Mouse (Mus musculus) embryonic facial prominence, embryonic 11.5 days (tissue): ENCODE measurements around the gene Gls2. TPM values are rescaled to one million over a fixed set of nuclear protein-coding genes. Genes with fewer than 3 reads are reported as not detected.
A peak's percentile ranks its signal among the peaks of the same experiment; 100 is the strongest.
"Not testable (repeated sequence)": the region's sequence is repeated elsewhere in the genome, so short reads cannot be mapped to it uniquely, and the experiment has no call there.

Experiments
- ATAC-seq: fragments of 200-750 bp; cut with Nextera tagmentation; replicated peaks from 2 replicates; pipeline ENCODE4 v1.8.0; 2017; ENCODE audit warnings: low read depth; ENCODE audit not compliant: insufficient number of reproducible peaks, low FRiP score, low TSS enrichment
- DNase-seq: peaks from one replicate; pipeline ENCODE4 v3.0.0-alpha.2; 2015; ENCODE audit warnings: low spot score
- H3K27ac ChIP-seq: fragments of 300-500 bp; sonication (generic); replicated peaks from 2 replicates; pipeline ENCODE4 v1.5.1; 2014; ENCODE audit warnings: mild to moderate bottlenecking, low read depth, low read length, control low read depth
- H3K27me3 ChIP-seq: fragments of 300-500 bp; sonication (generic); 2 replicates; pipeline ENCODE4 v1.6.1; 2014; ENCODE audit warnings: mild to moderate bottlenecking, low read length, moderate library complexity, mixed read lengths; ENCODE audit not compliant: control insufficient read depth, insufficient read depth
- H3K36me3 ChIP-seq: fragments of 300-500 bp; sonication (generic); replicated peaks from 2 replicates; pipeline ENCODE4 v1.6.1; 2014; ENCODE audit warnings: low read depth, mild to moderate bottlenecking, low read length, moderate library complexity, mixed read lengths; ENCODE audit not compliant: control insufficient read depth, insufficient read depth
- H3K4me1 ChIP-seq: fragments of 300-500 bp; sonication (generic); 2 replicates; pipeline ENCODE4 v1.6.1; 2014; ENCODE audit warnings: low read length, mixed read lengths; ENCODE audit not compliant: control insufficient read depth, insufficient read depth
- H3K4me2 ChIP-seq: fragments of 300-500 bp; sonication (generic); 2 replicates; pipeline ENCODE4 v1.6.1; 2014; ENCODE audit warnings: low read depth, mild to moderate bottlenecking, control low read depth, low read length, moderate library complexity
- H3K4me3 ChIP-seq: fragments of 300-500 bp; sonication (generic); 2 replicates; pipeline ENCODE4 v1.5.1; 2014; ENCODE audit warnings: low read depth, low read length, control low read depth
- H3K9ac ChIP-seq: fragments of 300-500 bp; sonication (generic); replicated peaks from 2 replicates; pipeline ENCODE4 v1.6.1; 2014; ENCODE audit warnings: mild to moderate bottlenecking, control low read depth, low read length
- H3K9me3 ChIP-seq: fragments of 300-500 bp; sonication (generic); replicated peaks from 2 replicates; pipeline ENCODE4 v1.6.1; 2016; ENCODE audit warnings: mild to moderate bottlenecking, low read length, inconsistent platforms, mixed read lengths; ENCODE audit not compliant: control insufficient read depth
- WGBS: fragments of 180-500 bp; shearing (Covaris S2); extraction: QIAGEN DNeasy Blood & Tissue Kit; methylation state at CpG from one replicate; pipeline ENCODE4 v1.1.7; 2014; 5-methylcytosine and 5-hydroxymethylcytosine counted together
- polyA plus RNA-seq: library from polyadenylated mRNA; unstranded; fragments of >200 nt; fragmentation: Nextera tagmentation; extraction: Ambion mirVana; gene quantifications from 2 replicates; pipeline ENCODE4 v1.2.1, GENCODE M21; 2014

The Gls2 gene
- polyA plus RNA-seq = 0.76 and 1.2 TPM in 2 replicates

DNA sequence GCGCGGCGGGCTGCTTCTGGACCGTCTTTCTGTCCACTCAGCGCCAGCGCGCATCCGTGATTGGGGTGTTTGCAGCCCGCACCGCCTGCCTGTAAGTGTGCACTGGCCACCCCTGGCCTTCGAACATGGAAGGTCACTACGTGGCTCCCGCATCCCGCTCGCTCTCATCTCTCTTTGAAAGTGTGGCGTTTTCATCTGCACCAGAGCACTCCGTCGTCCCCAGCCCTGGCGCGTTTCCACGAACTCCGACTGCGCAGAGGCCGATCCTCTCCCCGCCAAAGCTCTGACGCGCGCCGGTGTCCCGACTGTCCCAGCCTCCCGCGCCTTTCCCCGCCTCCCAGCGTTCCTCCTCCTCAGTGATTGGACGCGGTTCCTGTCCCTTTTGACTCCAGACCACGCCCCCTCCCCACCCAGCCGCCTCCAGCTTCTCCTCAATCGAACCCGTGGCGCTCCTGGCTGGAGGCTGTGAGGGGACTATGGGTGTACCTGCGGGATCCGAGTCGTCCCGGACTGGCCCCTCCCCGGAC is at the start of gene Gls2:
Gls2 (plus strand) TSS at position 434 of the 527 bp plus-strand sequence.
- under 1% methylated on average over 46 of the region's 46 CpGs for WGBS

DNA sequence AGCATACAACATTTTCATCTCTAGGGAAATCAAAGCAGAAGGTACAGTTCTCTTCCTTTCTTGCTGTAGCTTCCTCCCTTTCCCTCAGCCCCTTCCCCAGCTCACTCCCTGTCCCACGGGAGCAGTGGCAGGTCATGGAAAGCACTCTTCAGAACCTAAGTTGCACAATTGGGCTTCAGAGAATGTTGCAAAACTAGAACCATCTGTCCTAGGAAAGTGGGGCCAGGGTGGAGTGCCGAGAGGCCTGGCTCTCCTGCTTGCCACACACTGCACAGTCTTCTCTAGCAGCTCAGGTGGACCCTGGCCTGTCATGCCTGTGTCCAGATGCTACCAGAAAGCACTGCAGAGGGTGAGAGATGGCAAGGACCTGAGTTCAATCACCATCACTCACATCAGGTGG is 49.3 kb upstream of the Gls2 start:
- Histone ChIP-seq H3K27ac (no peak overlapping the region), H3K4me3 (no peak overlapping the region), H3K27me3 (no peaks in the 10 kb centered on the region), H3K4me1 (peaks cover 4% of the 10 kb centered on the region; the same call in 1 of the 2 replicates), H3K9ac (no peak overlapping the region), H3K36me3 (no peaks in the 10 kb centered on the region; the same call in 1 of the 2 replicates), H3K9me3 (no peaks in the 10 kb centered on the region), H3K4me2 (no peak overlapping the region)
- 67% methylated on average over 2 of the region's 2 CpGs for WGBS
- ATAC-seq (no peak), DNase-seq (no peak)

More for the DNA sequence above, at the start of gene Gls2:
- H3K27me3 ChIP-seq = peaks cover 13% of the 10 kb centered on the region
- H3K9ac ChIP-seq = peak within 1 kb of the TSS; percentile 63
- H3K4me3 ChIP-seq = peak within 1 kb of the TSS; percentile 66
- no peak within 1 kb of the TSS for H3K27ac ChIP-seq
- ATAC-seq (peak; percentile 96), DNase-seq (peak; percentile 98)
- no peaks in the 10 kb centered on the region for H3K4me1 ChIP-seq
- no peaks in the 10 kb centered on the region for H3K36me3 ChIP-seq
- H3K4me2 ChIP-seq = peak within 1 kb of the TSS; percentile 98
- H3K9me3 ChIP-seq = no peaks in the 10 kb centered on the region

DNA sequence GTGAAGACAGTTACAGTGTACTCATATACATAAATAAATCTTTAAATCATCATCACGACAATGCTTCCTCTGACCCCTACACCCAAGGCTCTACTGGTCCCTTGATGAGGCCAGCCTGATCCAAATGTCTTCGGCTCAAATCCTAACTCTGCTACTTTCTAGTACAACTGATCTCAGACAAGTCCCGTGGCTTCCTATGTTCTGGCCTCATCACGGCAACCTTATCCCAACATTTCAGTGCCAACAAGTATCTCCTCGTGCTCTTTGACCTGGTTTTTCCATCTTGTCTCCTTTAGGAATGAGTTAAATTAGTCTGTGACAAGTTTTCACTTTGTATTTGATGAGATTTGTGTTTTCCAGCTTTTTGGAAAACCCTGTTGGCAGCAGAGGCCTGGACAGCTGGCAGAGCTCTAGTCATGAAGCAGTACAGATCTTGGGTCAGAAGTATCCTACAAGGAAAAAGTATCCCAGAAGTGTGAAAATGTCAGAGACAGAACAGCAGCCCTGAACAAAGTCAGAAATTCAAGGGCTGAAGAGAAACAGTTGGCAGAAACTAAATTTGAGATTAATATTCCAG is 45.4 kb upstream of the Gls2 start:
- H3K9ac ChIP-seq = no peak overlapping the region
- H3K27me3 ChIP-seq = no peaks in the 10 kb centered on the region
- no peaks in the 10 kb centered on the region for H3K36me3 ChIP-seq
- H3K4me3 ChIP-seq = no peak overlapping the region
- H3K27ac ChIP-seq = peak overlapping the region; percentile 44; the same call in 1 of the 2 replicates
- H3K4me1 ChIP-seq = peaks cover 4% of the 10 kb centered on the region; the same call in 1 of the 2 replicates
- no peak for DNase-seq
- H3K4me2 ChIP-seq = no peak overlapping the region
- no peak for ATAC-seq
- H3K9me3 ChIP-seq = no peaks in the 10 kb centered on the region
- WGBS = 87% methylated on average over 5 of the region's 5 CpGs

DNA sequence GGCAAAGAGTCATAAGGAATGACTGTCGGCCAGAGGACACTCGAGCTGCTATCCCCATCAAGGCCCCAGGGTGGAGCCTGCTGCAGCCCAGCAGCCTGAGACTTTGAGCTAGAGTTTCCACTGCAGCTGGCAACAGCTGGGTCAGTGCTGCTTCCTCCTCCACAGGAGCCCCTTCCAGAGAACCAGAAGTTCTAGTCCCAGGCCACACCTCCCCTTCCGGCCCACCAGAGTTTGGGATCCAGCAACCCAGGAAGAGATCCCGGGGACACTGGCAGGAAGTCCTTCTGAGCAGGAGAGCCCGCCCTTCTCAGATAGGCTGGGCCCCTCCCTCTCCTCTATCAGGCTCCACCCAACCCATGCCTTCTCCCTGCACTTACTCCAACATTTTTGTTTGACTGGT is 44.7 kb upstream of the Gls2 start:
- H3K4me3 ChIP-seq = no peak overlapping the region
- peak overlapping the region; percentile 22; the same call in 1 of the 2 replicates for H3K4me2 ChIP-seq
- H3K36me3 ChIP-seq = no peaks in the 10 kb centered on the region
- peak; percentile 90 for ATAC-seq
- peak overlapping the region; percentile 44; the same call in 1 of the 2 replicates for H3K27ac ChIP-seq
- 0 out of 2 replicates have a peak overlapping the region, but pooled peaks have one; percentile 23 for H3K9ac ChIP-seq
- peaks cover 4% of the 10 kb centered on the region; the same call in 1 of the 2 replicates for H3K4me1 ChIP-seq
- H3K9me3 ChIP-seq = no peaks in the 10 kb centered on the region
- H3K27me3 ChIP-seq = no peaks in the 10 kb centered on the region
- peak; percentile 79 for DNase-seq
- 0% methylated on average over 5 of the region's 5 CpGs for WGBS

DNA sequence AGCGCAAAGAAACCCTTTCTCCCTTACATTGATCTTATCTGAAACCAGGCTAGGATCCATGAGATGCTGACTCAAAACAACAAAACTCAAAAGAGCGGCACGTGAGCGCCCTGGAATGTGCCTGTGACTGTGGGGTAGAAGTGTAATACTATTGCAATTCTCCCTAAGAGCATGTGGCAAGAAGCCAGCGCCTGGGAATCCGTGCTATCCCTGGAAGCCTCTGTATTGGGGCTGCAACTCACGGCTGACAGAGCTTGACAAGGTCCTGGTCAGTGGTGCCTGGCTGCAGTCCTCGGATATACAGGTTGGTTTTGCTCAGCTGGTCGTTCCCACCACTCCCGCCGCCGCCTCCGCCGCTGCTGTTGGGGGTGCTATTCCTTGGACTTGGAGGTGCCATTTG is 43.3 kb upstream of the Gls2 start:
- ATAC-seq = no peak
- H3K4me1 ChIP-seq = peaks cover 4% of the 10 kb centered on the region; the same call in 1 of the 2 replicates
- H3K4me3 ChIP-seq = no peak overlapping the region
- DNase-seq = no peak
- H3K4me2 ChIP-seq = no peak overlapping the region
- no peaks in the 10 kb centered on the region for H3K27me3 ChIP-seq
- WGBS = 80% methylated on average over 14 of the region's 14 CpGs
- H3K36me3 ChIP-seq = no peaks in the 10 kb centered on the region
- no peak overlapping the region for H3K9ac ChIP-seq
- H3K27ac ChIP-seq = no peak overlapping the region
- H3K9me3 ChIP-seq = no peaks in the 10 kb centered on the region

DNA sequence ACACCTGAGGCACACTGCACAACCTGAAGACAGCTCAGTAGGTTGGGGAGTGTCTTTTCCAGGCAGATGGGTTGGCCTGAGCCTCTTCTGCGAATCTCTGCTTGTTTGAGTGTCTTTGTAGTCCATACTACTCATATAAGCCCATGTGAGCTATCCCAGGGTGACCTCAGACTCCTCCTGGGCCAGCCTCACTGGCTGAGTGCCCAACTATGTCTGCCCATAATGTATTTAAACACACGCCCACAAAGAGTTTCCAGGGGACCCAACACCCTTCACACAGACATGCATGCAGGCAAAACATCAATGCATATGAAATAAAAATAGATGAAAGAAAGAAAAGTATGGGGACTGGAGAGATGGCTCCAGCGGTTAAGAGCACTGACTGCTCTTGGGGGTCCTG is 40.3 kb upstream of the Gls2 start:
- WGBS = 89% methylated on average over 3 of the region's 3 CpGs
- no peak overlapping the region for H3K4me3 ChIP-seq
- H3K27ac ChIP-seq = no peak overlapping the region
- no peak overlapping the region for H3K4me2 ChIP-seq
- ATAC-seq (no peak), DNase-seq (no peak)
- no peaks in the 10 kb centered on the region for H3K9me3 ChIP-seq
- no peaks in the 10 kb centered on the region for H3K27me3 ChIP-seq
- H3K4me1 ChIP-seq = peaks cover 4% of the 10 kb centered on the region; the same call in 1 of the 2 replicates
- no peaks in the 10 kb centered on the region for H3K36me3 ChIP-seq
- H3K9ac ChIP-seq = no peak overlapping the region

DNA sequence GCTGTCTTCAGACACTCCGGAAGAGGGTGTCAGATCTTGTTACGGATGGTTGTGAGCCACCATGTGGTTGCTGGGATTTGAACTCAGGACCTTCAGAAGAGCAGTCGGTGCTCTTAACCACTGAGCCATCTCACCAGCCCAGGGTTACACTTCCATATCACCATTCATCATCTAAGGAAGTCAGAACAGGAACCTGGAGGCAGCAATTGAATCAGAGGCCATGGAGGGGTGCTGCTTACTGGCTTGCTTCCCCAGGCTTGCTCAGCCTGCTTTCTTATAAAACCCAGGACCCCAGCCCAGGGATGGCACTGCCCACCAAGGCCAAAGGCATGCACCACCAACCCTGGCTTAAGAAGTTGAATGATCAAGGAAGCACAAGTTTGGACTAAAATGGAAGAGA is 28.5 kb upstream of the Gls2 start:
- H3K4me3 ChIP-seq, H3K4me1 ChIP-seq, H3K36me3 ChIP-seq, H3K9ac ChIP-seq, H3K9me3 ChIP-seq, H3K4me2 ChIP-seq, H3K27ac ChIP-seq, H3K27me3 ChIP-seq, DNase-seq, ATAC-seq: not testable (repeated sequence)
- WGBS = 90% methylated on average over 2 of the region's 3 CpGs

DNA sequence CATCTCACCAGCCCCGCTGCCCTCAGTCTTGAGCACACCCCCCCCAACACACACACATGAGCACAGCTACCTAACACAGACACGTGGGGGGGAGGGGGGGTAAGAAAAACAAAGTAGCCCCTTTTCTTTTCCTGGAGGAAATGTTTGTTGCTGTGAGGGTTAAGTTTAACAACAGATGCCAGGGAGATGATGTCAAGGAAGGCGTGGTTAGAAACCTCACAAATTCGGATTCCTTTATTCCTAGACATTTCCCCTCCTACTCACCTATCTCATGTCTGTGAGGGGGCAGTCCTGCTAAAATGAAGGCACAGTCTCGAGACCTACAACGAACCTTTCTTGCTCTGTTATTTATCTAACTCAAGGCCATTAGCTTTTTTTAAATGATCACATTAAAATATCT is 27.2 kb upstream of the Gls2 start:
- no peak overlapping the region for H3K4me3 ChIP-seq
- ATAC-seq (no peak), DNase-seq (no peak)
- no peaks in the 10 kb centered on the region for H3K27me3 ChIP-seq
- no peaks in the 10 kb centered on the region for H3K36me3 ChIP-seq
- WGBS = 57% methylated on average over 6 of the region's 6 CpGs
- no peak overlapping the region for H3K9ac ChIP-seq
- H3K27ac ChIP-seq = no peak overlapping the region
- no peak overlapping the region for H3K4me2 ChIP-seq
- no peaks in the 10 kb centered on the region for H3K4me1 ChIP-seq
- no peaks in the 10 kb centered on the region for H3K9me3 ChIP-seq
